Mouse (Mus musculus) testis, adult 2 months (tissue): ENCODE data around the gene Olfr789. TPM values are rescaled to one million over a fixed set of nuclear protein-coding genes. Genes with fewer than 3 reads are reported as not detected.

Experiments used
- H3K27ac ChIP-seq: fragments of 200-500 bp; 2 replicates; pipeline ENCODE4 v1.5.1; 2012; ENCODE audit warnings: low read depth, low read length; ENCODE audit not compliant: control insufficient read depth, insufficient read depth
- H3K27me3 ChIP-seq: fragments of 200-500 bp; 2 replicates; pipeline ENCODE4 v1.6.1; 2012; ENCODE audit warnings: mild to moderate bottlenecking, low read length, moderate library complexity; ENCODE audit not compliant: control insufficient read depth, insufficient read depth
- H3K36me3 ChIP-seq: fragments of 200-500 bp; 2 replicates; pipeline ENCODE4 v1.6.1; 2012; ENCODE audit warnings: mild to moderate bottlenecking, low read length; ENCODE audit not compliant: control insufficient read depth, insufficient read depth
- H3K4me1 ChIP-seq: fragments of 200-500 bp; 2 replicates; pipeline ENCODE4 v1.6.1; 2012; ENCODE audit warnings: low read length; ENCODE audit not compliant: control insufficient read depth, insufficient read depth
- H3K4me3 ChIP-seq: fragments of 200-500 bp; 2 replicates; pipeline ENCODE4 v1.5.1; 2012; ENCODE audit warnings: low read depth, mild to moderate bottlenecking, low read length, moderate library complexity, mixed read lengths; ENCODE audit not compliant: control insufficient read depth
- CTCF ChIP-seq: fragments of 200-500 bp; IDR thresholded peaks from 2 replicates; pipeline ENCODE4 v1.5.1; 2012; ENCODE audit warnings: low read depth, mild to moderate bottlenecking, inconsistent platforms, low read length, moderate library complexity; ENCODE audit not compliant: control insufficient read depth, insufficient read depth, insufficient replicate concordance
- POLR2A ChIP-seq: fragments of 200-500 bp; IDR thresholded peaks from 2 replicates; pipeline ENCODE4 v1.6.1; 2012; ENCODE audit warnings: low read depth, mild to moderate bottlenecking, inconsistent platforms, low read length, moderate library complexity; ENCODE audit not compliant: control insufficient read depth
- polyA plus RNA-seq: library from polyadenylated mRNA; depleted of rRNA; stranded (reverse); fragments of >200 nt; gene quantifications from 2 replicates; pipeline ENCODE4 v1.2.3, GENCODE M21; 2012; rRNA removed

The Olfr789 gene
- polyA plus RNA-seq, result 0.05 TPM in 1 of 2 replicates, not detected in the other

GRCm38 (mm10) chr10:129484452-129484851 lies at the start of gene Olfr789:
Olfr789 (plus strand) TSS chr10:129484752.
- Histone ChIP-seq H3K4me1 (no peaks in the 10 kb centered on the region), H3K27ac (no peak within 1 kb of the TSS), H3K36me3 (no peaks in the 10 kb centered on the region), H3K4me3 (no peak within 1 kb of the TSS), H3K27me3 (no peaks in the 10 kb centered on the region)
- TF ChIP-seq CTCF, result no peak
- TF ChIP-seq POLR2A, result no peak

- Histone ChIP-seq H3K36me3 (no peaks in the 10 kb centered on the region), H3K4me3 (no peak within 1 kb of the TSS), H3K27me3 (no peaks in the 10 kb centered on the region), H3K27ac (no peak within 1 kb of the TSS), H3K4me1 (no peaks in the 10 kb centered on the region)
- TF ChIP-seq CTCF (no peak), POLR2A (no peak)
Measured at GRCm38 (mm10) chr10:129461562-129461961, 23.0 kb upstream of the Olfr789 start, which contains the start of gene Olfr787. Olfr787 (plus strand) TSS chr10:129461862.

- Histone ChIP-seq H3K4me3 (no peak within 1 kb of the TSS), H3K36me3 (no peaks in the 10 kb centered on the region), H3K27me3 (no peaks in the 10 kb centered on the region), H3K27ac (no peak within 1 kb of the TSS), H3K4me1 (no peaks in the 10 kb centered on the region)
- no peak for TF ChIP-seq CTCF
- TF ChIP-seq POLR2A, result no peak
Measured at GRCm38 (mm10) chr10:129470698-129471097, 13.9 kb upstream of the Olfr789 start, which contains the start of gene Olfr788. Olfr788 (plus strand) TSS chr10:129470998.

- no peak overlapping the region for H3K4me3 ChIP-seq
- no peaks in the 10 kb centered on the region for H3K27me3 ChIP-seq
- H3K36me3 ChIP-seq, result no peaks in the 10 kb centered on the region
- TF ChIP-seq POLR2A (no peak), CTCF (no peak)
- no peaks in the 10 kb centered on the region for H3K4me1 ChIP-seq
- no peak overlapping the region for H3K27ac ChIP-seq
Measured at GRCm38 (mm10) chr10:129473256-129473655, 11.3 kb upstream of the Olfr789 start.

- Histone ChIP-seq H3K4me3 (no peak overlapping the region), H3K27me3 (no peaks in the 10 kb centered on the region), H3K27ac (no peak overlapping the region), H3K36me3 (no peaks in the 10 kb centered on the region), H3K4me1 (no peaks in the 10 kb centered on the region)
- TF ChIP-seq CTCF (no peak), POLR2A (no peak)
Measured at GRCm38 (mm10) chr10:129473723-129474122, 10.8 kb upstream of the Olfr789 start.

- no peaks in the 10 kb centered on the region for H3K36me3 ChIP-seq
- H3K27ac ChIP-seq, result no peak overlapping the region
- H3K27me3 ChIP-seq, result no peaks in the 10 kb centered on the region
- H3K4me3 ChIP-seq, result no peak overlapping the region
- no peak for TF ChIP-seq CTCF
- TF ChIP-seq POLR2A, result no peak
- no peaks in the 10 kb centered on the region for H3K4me1 ChIP-seq
Measured at GRCm38 (mm10) chr10:129490101-129490500, 5.5 kb downstream of the Olfr789 start.

GRCm38 (mm10) chr10:129498192-129498591 lies 13.6 kb downstream of the Olfr789 start, which contains the start of gene Olfr790:
Olfr790 (plus strand) TSS chr10:129498492.
- H3K4me3 ChIP-seq, result no peak within 1 kb of the TSS
- TF ChIP-seq POLR2A (no peak), CTCF (no peak)
- H3K27ac ChIP-seq, result no peak within 1 kb of the TSS
- H3K4me1 ChIP-seq, result no peaks in the 10 kb centered on the region
- no peaks in the 10 kb centered on the region for H3K27me3 ChIP-seq
- no peaks in the 10 kb centered on the region for H3K36me3 ChIP-seq
